Mouse (Mus musculus): ENCODE results near the gene Slc9a9.

- no peak for TF ChIP-seq CTCF (IDR thresholded peaks at IDR 0.05; ENCODE audit: insufficient read depth, low read length)
- no peak for TF ChIP-seq POLR2A (IDR thresholded peaks at IDR 0.05; ENCODE audit: borderline replicate concordance, extremely low read depth, low read depth, low read length)
These were observed 118.6 kb downstream of the Slc9a9 start for GRCm38 (mm10) chr9:94788261-94788660.
